Mouse (Mus musculus) right cerebral cortex, adult 2 months (tissue): ENCODE measurements around the gene Krt75.
"Not testable (repeated sequence)": the region's sequence is repeated elsewhere in the genome, so short reads cannot be mapped to it uniquely, and the experiment has no call there.

Experiments
- DNase-seq, 2 experiments: peaks; one replicate each; pipeline ENCODE4 v3.0.0; 2021 to 2022; ENCODE audit warnings: low spot score in 2 of 2

The Krt75 gene

DNA sequence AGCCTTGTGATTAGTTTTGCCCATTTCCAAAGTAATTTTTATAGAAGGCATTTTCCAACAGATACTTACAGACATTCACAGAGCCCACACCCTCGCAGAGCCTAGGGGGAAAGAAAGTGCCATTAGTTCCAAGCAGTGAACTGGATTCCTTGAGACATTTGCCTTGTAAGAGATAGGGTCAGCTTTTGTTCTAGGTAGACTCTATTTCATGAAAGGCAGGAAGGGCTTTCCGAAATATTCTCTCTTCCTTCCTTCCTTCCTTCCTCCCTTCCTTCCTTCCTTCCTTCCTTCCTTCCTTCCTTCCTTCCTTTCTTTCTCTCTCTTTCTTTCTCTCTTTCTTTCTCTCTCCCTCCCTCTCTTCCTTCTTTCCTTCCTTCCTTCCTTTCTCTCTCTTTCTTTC is 56.5 kb downstream of the Krt75 start, which contains the start of gene Gm49425:
TSS of gene Gm49425 (minus strand) at position 101 of the 400 bp plus-strand sequence.
- DNase-seq, result not testable (repeated sequence)
